Mouse (Mus musculus) small intestine, adult 2 months (tissue): ENCODE results near the gene Triobp. TPM values are rescaled to one million over a fixed set of nuclear protein-coding genes. Genes with fewer than 3 reads are reported as not detected.

Experiments
- H3K27ac ChIP-seq: fragments of 200-500 bp; 2 replicates; pipeline ENCODE4 v1.5.1; 2012; ENCODE audit warnings: low read depth, low read length, control low read depth, inconsistent platforms; ENCODE audit not compliant: insufficient read depth
- H3K27me3 ChIP-seq: fragments of 200-500 bp; 2 replicates; pipeline ENCODE4 v1.6.1; 2012; ENCODE audit warnings: mild to moderate bottlenecking, moderate library complexity, low read length, inconsistent platforms; ENCODE audit not compliant: control insufficient read depth, insufficient read depth
- H3K36me3 ChIP-seq: fragments of 200-500 bp; 2 replicates; pipeline ENCODE4 v1.6.1; 2012; ENCODE audit warnings: mild to moderate bottlenecking, low read length, control low read depth, inconsistent platforms; ENCODE audit not compliant: control insufficient read depth, insufficient read depth
- H3K4me1 ChIP-seq: fragments of 200-500 bp; 2 replicates; pipeline ENCODE4 v1.6.1; 2012; ENCODE audit warnings: low read length, inconsistent platforms, mixed read lengths; ENCODE audit not compliant: control insufficient read depth, insufficient read depth, insufficient read length
- H3K4me3 ChIP-seq: fragments of 200-500 bp; 2 replicates; pipeline ENCODE4 v1.5.1; 2012; ENCODE audit warnings: low read depth, mild to moderate bottlenecking, control low read depth, inconsistent platforms, low read length, moderate library complexity
- CTCF ChIP-seq: fragments of 200-500 bp; IDR thresholded peaks from 2 replicates; pipeline ENCODE4 v1.5.1; 2012; ENCODE audit warnings: low read depth, mild to moderate bottlenecking, control low read depth, inconsistent platforms, low read length, moderate library complexity, mixed read lengths; ENCODE audit not compliant: insufficient replicate concordance, insufficient read length; ENCODE audit errors: extremely low read depth
- POLR2A ChIP-seq: fragments of 200-500 bp; IDR thresholded peaks from 2 replicates; pipeline ENCODE4 v1.6.1; 2012; ENCODE audit warnings: low read depth, mild to moderate bottlenecking, control low read depth, inconsistent platforms, low read length, moderate library complexity
- WGBS: fragments of 180-500 bp; shearing (Covaris S2); methylation state at CpG from one replicate; pipeline ENCODE4 v1.1.7; 2018; 5-methylcytosine and 5-hydroxymethylcytosine counted together
- polyA plus RNA-seq: library from polyadenylated mRNA; depleted of rRNA; stranded (reverse); fragments of >200 nt; gene quantifications from 2 replicates; pipeline ENCODE4 v1.2.3, GENCODE M21; 2012; rRNA removed

The Triobp gene
- polyA plus RNA-seq, 1 experiment = 123 TPM

- 89% methylated on average over 2 of the region's 2 CpGs for WGBS
- TF ChIP-seq POLR2A (no peak), CTCF (no peak)
- Histone ChIP-seq H3K4me3 (no peak overlapping the region), H3K4me1 (peaks cover 7% of the 10 kb centered on the region), H3K27me3 (no peaks in the 10 kb centered on the region), H3K36me3 (peaks cover 40% of the 10 kb centered on the region), H3K27ac (no peak overlapping the region)
Measured at GRCm38 (mm10) chr15:79052366-79052765, 104.8 kb downstream of the Triobp start.

Other genes with a start within 250 kb of the Triobp start
- gene Elfn2, start 229.0 kb upstream of the Triobp start, polyA plus RNA-seq = 0.14 and 0.35 TPM in 2 replicates
- gene Mfng, start 174.2 kb upstream of the Triobp start, polyA plus RNA-seq = 4.7 and 7.9 TPM in 2 replicates
- 15.8 and 28.3 TPM in 2 replicates for gene Card10, start 144.7 kb upstream of the Triobp start, polyA plus RNA-seq
- 18.9 and 26.0 TPM in 2 replicates for gene Cdc42ep1, start 105.1 kb upstream of the Triobp start, polyA plus RNA-seq
- 637 and 2,134 TPM in 2 replicates for gene Lgals2, start 92.2 kb upstream of the Triobp start, polyA plus RNA-seq
- 62.5 and 105 TPM in 2 replicates for gene Gga1, start 70.5 kb upstream of the Triobp start, polyA plus RNA-seq
- 0.13 TPM in 1 of 2 replicates, not detected in the other for gene Gm49510, start 48.1 kb upstream of the Triobp start, polyA plus RNA-seq
- 41.3 and 48.8 TPM in 2 replicates for gene Sh3bp1, start 48.0 kb upstream of the Triobp start, polyA plus RNA-seq
- 3.9 and 4.2 TPM in 2 replicates for gene Pdxp, start 33.8 kb upstream of the Triobp start, polyA plus RNA-seq
- gene Lgals1, start 21.0 kb upstream of the Triobp start, polyA plus RNA-seq = 51.7 and 77.0 TPM in 2 replicates
- 7.3 and 11.7 TPM in 2 replicates for gene Nol12, start 12.8 kb upstream of the Triobp start, polyA plus RNA-seq
- 120 and 218 TPM in 2 replicates for gene H1f0, start 80.7 kb downstream of the Triobp start, polyA plus RNA-seq
- gene Galr3, start 94.2 kb downstream of the Triobp start, polyA plus RNA-seq = 2.2 and 8.0 TPM in 2 replicates
- 70.4 and 92.7 TPM in 2 replicates for gene Ankrd54, start 115.2 kb downstream of the Triobp start, polyA plus RNA-seq
- 52.5 and 88.3 TPM in 2 replicates for gene Eif3l, start 127.5 kb downstream of the Triobp start, polyA plus RNA-seq
- gene Micall1, start 161.2 kb downstream of the Triobp start, polyA plus RNA-seq = 18.8 and 23.8 TPM in 2 replicates
- gene Polr2f, start 193.3 kb downstream of the Triobp start, polyA plus RNA-seq = 18.3 and 32.2 TPM in 2 replicates
- 0.56 and 1.2 TPM in 2 replicates for gene 1700088E04Rik, start 193.5 kb downstream of the Triobp start, polyA plus RNA-seq
- 2.5 and 2.7 TPM in 2 replicates for gene Sox10, start 217.5 kb downstream of the Triobp start, polyA plus RNA-seq